Mouse (Mus musculus) layer of hippocampus, adult 9-11 months (tissue): ENCODE measurements at regions not wholly inside any gene's neighbourhood (a gene's known extent, or its start where the extent isn't known, plus 50 kb on each side); places are given as distances from the start of the nearest gene placed in this dataset.

Source experiments
- DNase-seq: peaks from one replicate; pipeline ENCODE4 v3.0.0; 2022

- no peak for DNase-seq
These were observed 1270.5 kb downstream of the Olfm4 start for GRCm38 (mm10) chr14:81254343-81254838.

GRCm38 (mm10) chr14:81255423-81255822 lies 1271.5 kb downstream of the Olfm4 start:
- no peak for DNase-seq

DNA sequence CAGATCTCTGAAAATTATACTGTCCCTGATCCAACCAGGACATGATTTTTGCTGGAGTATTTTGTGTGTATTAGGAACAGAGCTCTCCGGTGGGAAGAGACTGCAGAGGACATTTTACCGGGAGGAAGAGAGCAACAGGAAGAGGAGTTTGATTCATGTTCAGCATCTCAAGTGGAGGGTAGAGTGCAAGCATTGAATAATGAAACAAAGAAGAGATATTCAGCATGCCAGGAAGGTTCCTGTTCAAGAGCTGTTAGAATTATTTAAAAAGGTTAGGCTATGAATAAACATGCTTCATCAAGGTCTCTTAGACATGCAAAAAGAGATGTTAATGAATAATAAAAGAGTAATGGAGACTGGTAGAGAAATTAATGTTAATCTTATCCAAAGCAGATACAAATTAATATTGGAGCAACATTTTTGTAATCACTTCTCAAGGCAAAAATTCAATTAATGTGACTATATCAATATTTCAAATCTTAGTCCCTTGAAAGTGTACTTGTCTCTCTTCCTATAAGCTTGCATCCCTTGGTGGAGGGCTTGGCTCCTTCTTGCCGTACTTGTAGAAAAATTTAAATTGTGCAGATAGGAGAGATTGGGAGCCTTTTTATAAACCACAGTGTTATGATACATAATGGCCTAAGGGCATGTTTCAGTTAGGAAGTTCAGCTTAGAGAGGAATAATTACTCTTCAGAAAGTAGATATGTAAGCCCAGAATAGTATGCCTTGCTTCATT lies 1283.9 kb downstream of the Olfm4 start:
- peak; percentile 3 for DNase-seq

- DNase-seq, result no peak
These were observed 1303.7 kb downstream of the Olfm4 start for GRCm38 (mm10) chr14:81287489-81288025.

DNA sequence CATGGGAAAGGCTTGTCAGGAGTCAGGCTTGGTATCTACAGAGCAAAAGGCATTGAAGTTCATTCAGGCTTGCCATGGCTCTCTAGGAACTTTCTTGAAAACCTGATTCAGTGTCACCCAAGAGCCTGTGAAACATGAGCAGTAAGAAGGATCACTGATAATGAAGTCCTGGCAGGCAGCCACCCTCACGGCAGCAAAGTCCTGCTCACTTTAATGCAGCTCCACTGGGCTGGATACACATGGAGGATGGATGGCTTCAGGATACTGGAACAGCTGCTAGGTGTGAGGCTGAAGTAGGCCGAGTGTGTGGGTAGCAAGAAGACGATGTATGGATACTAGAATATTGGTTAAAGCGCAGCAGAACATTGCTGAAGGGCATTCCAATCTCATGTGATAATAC lies 1323.3 kb downstream of the Olfm4 start:
- DNase-seq, result no peak

- no peak for DNase-seq
These were observed 1357.2 kb downstream of the Olfm4 start for GRCm38 (mm10) chr14:81341058-81341457.

- peak; percentile 34 for DNase-seq
These were observed 1403.7 kb downstream of the Olfm4 start for GRCm38 (mm10) chr14:81387566-81387965.
